Mouse (Mus musculus): ENCODE measurements around the gene Etv2.

GRCm38 (mm10) chr7:30596093-30596492 is 39.6 kb downstream of the Etv2 start:
- TF ChIP-seq CTCF (IDR thresholded peaks at IDR 0.05; ENCODE audit: extremely low read depth, insufficient read depth, insufficient read length, insufficient replicate concordance) (no peak), POLR2A (IDR thresholded peaks at IDR 0.05; ENCODE audit: low read depth, low read length) (no peak)

All from spleen, adult 2 months (tissue).